Mouse (Mus musculus): Measurements from ENCODE around the gene Samd15.

The Samd15 gene

GRCm38 (mm10) chr12:87230379-87230895, 30.9 kb downstream of the Samd15 start:
- DNase-seq (ENCODE audit: low spot score), result no peak

- no peak for DNase-seq (ENCODE audit: low spot score)
Measured at GRCm38 (mm10) chr12:87236882-87237483, 37.5 kb downstream of the Samd15 start.

GRCm38 (mm10) chr12:87238632-87239031, 39.1 kb downstream of the Samd15 start, which contains the start of gene Noxred1:
TSS of gene Noxred1 (minus strand) at chr12:87238732.
- no peak for DNase-seq (ENCODE audit: low spot score)

GRCm38 (mm10) chr12:87250161-87250560, 50.6 kb downstream of the Samd15 start:
- DNase-seq (ENCODE audit: low spot score), result no peak

- DNase-seq (ENCODE audit: low spot score), result no peak
Measured at GRCm38 (mm10) chr12:87253878-87254277, 54.4 kb downstream of the Samd15 start.

- DNase-seq (ENCODE audit: low spot score), result no peak
Measured at GRCm38 (mm10) chr12:87256629-87257028, 57.1 kb downstream of the Samd15 start.

GRCm38 (mm10) chr12:87260562-87260961, 61.0 kb downstream of the Samd15 start:
- DNase-seq (ENCODE audit: low spot score), result no peak
